Mouse (Mus musculus): ENCODE measurements around the gene Ptpro.

The Ptpro gene

DNA sequence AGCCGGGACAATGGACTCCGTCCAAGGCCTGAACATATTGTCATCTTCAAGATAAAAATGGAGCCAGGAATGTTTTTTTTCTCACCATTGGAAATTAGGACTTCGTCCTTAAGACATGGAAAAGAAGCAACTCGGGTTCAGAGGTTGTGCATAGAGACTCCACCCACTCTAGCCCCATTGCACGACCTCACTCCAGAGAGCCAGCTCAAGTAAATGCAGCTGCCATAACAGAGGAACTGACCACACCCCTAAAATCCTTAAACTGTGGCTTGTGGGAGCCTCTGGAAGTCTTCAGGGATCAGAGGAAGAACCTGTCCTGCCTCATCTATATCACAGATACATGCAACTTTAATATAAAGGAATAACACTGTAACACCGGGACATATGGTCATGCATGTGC lies 246.7 kb downstream of the Ptpro start:
- DNase-seq (ENCODE audit: low spot score), result no peak

- no peak for DNase-seq (ENCODE audit: low spot score)
Observed at GRCm38 (mm10) chr6:137503009-137503408, 250.9 kb downstream of the Ptpro start.

GRCm38 (mm10) chr6:137503462-137503861 lies 251.3 kb downstream of the Ptpro start:
- DNase-seq (ENCODE audit: low spot score), result no peak

- DNase-seq (ENCODE audit: low spot score), result no peak
Observed at GRCm38 (mm10) chr6:137504052-137504451, 251.9 kb downstream of the Ptpro start.

DNA sequence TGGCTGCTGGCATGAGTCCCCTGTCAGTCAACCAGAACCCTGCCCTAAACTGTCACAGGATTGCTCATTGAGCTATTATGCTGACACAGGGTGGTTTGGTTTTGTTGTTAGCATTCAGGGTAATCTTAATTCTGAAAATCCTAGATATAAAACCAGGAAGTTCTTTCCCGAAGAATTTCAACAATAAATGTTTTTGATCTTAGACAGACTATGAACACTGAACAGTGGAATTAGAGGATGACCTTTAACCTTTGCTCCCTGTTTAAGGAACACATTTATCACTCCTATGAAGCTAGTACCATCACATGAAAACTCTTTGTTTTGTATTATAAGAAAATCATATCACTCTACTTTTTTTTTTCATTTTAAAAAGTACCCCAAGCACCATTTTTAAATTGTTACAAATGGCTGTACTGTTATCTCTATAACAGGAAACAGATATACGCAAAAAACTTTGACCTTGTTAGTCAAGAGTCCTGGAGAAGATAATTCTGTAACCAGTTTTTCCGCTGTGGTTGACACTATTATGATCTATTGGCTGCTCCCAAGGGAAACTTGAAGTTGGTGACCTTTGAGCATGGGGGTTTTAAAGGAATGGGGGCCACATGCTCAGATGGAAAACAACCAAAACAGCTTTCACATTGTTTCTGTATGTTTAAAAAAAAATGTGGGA lies 253.6 kb downstream of the Ptpro start:
- DNase-seq (ENCODE audit: low spot score), result no peak

DNA sequence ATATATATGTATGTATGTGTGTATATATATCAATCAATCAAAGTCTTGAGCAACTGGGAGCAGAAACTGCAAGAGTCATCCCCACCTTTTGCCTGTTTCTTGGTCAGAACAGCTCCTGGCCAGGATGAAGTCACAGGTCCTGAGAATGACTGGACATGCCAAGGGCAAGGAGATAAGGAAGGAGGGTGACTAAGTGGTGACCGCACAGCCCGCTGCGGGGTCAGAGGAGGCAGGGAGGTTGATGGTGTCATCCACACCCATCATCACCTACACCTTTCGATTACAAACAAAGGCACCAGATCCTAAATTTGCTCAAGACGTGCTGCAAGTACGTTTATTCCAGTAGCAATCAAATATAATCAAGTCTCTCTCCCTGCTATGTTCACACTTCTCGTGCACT lies 254.4 kb downstream of the Ptpro start:
- DNase-seq (ENCODE audit: low spot score), result no peak

DNA sequence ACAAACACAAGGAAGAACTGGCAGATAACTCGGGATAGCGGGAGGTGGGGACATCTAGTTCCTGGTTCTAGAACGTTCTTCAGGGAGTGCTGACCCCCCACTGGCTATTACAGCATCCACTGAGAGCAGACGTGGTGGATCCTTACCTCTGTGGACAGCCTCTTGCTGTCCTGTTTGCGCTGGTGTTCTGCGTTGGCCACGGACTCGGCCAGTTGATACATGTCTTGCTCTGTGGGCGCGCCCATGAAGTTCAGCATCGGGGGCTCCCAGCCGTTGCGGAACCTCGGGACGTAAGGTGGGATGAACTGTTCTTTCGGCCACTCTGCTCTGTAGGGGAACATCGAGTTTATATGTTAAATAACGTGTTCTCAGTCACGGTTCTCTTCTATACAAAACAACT lies 256.8 kb downstream of the Ptpro start:
- DNase-seq (ENCODE audit: low spot score), result no peak

DNA sequence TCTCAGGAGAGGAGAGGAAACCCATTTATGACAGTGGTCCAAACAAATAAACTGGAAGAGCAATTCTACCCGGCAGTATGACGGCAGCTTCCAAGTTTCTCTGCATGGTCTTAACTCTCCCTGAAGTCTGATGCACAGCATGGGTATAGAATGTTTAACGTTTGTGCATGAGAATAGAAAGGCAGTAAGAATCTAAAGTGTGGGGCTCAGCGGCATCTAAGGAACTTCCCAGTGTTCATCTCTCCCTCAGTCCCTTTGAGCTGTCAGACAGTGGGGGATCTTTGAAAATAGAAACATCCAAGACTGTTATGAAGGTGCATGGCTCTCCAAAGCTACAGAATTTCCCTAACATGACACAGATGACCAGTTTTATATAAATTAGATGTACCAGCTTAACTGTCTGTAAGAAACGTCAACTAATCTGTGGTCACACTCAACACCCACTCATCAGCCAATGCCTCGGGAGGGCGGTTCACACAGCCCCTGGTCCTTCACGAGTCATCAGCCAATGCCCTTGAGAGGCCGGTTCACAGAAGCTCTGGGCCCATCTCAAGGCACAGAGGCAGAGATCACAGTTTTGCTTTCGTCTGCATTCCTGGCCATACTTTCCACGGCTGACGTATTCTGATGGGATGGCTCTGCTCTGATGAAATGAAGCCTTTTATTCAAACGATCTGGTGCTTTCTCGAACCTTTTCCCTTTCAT lies 257.4 kb downstream of the Ptpro start:
- no peak for DNase-seq (ENCODE audit: low spot score)

GRCm38 (mm10) chr6:137512753-137513152 lies 260.6 kb downstream of the Ptpro start:
- DNase-seq (ENCODE audit: low spot score), result no peak

Data from MN1 (cell line).